Mouse (Mus musculus): ENCODE results near the gene Hat1.

DNA sequence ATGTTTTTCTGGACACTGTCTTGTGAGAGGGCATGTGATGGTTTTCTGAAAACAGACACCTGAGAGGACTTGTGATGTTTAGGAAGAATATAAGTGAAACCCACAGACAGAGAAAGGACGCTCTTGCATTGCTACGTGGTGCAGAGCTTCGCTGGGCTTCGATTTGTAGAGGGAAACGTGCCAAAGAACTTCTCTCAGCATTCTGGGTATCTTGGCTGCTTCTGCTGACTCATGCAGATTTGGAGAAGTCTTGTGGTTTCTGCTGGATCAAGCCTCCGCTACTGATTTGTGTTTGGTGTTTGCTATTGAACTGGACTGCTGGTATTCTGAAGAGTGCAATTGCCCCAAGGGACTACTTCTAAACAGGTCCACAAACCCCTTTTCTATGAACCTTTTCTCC, 93.1 kb downstream of the Hat1 start:
- no peak for TF ChIP-seq CTCF (IDR thresholded peaks at IDR 0.05; ENCODE audit: low read depth)
- TF ChIP-seq EP300 (optimal IDR thresholded peaks at IDR 0.05): no peak
